Mouse (Mus musculus) adrenal gland, adult (tissue): ENCODE measurements around the gene Rnasek.
A peak's percentile ranks its signal among the peaks of the same experiment; 100 is the strongest.

Source experiments
- DNase-seq, 2 experiments: peaks; one replicate each; pipeline ENCODE4 v3.0.0; 2022 to 2023; ENCODE audit warnings: low spot score in 1 of 2; ENCODE audit not compliant: inconsistent age in 2 of 2

Gene Rnasek

GRCm38 (mm10) chr11:70218741-70219470 lies 20.7 kb downstream of the Rnasek start:
- peak; percentile 55 to 78 for DNase-seq

- DNase-seq, result peak in 1 of 2 experiments; percentile 35
Observed at GRCm38 (mm10) chr11:70218039-70218438, 21.6 kb downstream of the Rnasek start.

GRCm38 (mm10) chr11:70216103-70216502 lies 23.5 kb downstream of the Rnasek start:
- peak in 1 of 2 experiments; percentile 19 for DNase-seq

GRCm38 (mm10) chr11:70215301-70215700 lies 24.3 kb downstream of the Rnasek start:
- DNase-seq, result peak in 1 of 2 experiments; percentile 49

- DNase-seq, result no peak
Observed at GRCm38 (mm10) chr11:70214856-70215209, 24.8 kb downstream of the Rnasek start.

- peak; percentile 52 to 78 for DNase-seq
Observed at GRCm38 (mm10) chr11:70214191-70214855, 25.3 kb downstream of the Rnasek start.

- no peak for DNase-seq
Observed at GRCm38 (mm10) chr11:70213736-70214135, 25.9 kb downstream of the Rnasek start.

- peak; percentile 62 to 90 for DNase-seq
Observed at GRCm38 (mm10) chr11:70212896-70213295, 26.7 kb downstream of the Rnasek start.

- DNase-seq, result no peak
Observed at GRCm38 (mm10) chr11:70212423-70212822, 27.2 kb downstream of the Rnasek start, which contains the start of gene Slc16a11. Slc16a11 (plus strand) TSS chr11:70212752.

GRCm38 (mm10) chr11:70211972-70212371 lies 27.7 kb downstream of the Rnasek start:
- no peak for DNase-seq

GRCm38 (mm10) chr11:70210681-70211080 lies 29.0 kb downstream of the Rnasek start:
- DNase-seq, result no peak

- DNase-seq, result no peak
Observed at GRCm38 (mm10) chr11:70208778-70209388, 30.8 kb downstream of the Rnasek start.

- DNase-seq, result no peak
Observed at GRCm38 (mm10) chr11:70207283-70207682, 32.4 kb downstream of the Rnasek start.

GRCm38 (mm10) chr11:70206801-70207200 lies 32.8 kb downstream of the Rnasek start:
- DNase-seq, result no peak

- DNase-seq, result peak; percentile 80 to 93
Observed at GRCm38 (mm10) chr11:70201691-70202090, 38.0 kb downstream of the Rnasek start.

- no peak for DNase-seq
Observed at GRCm38 (mm10) chr11:70200036-70200608, 39.5 kb downstream of the Rnasek start.

GRCm38 (mm10) chr11:70199107-70199506 lies 40.5 kb downstream of the Rnasek start:
- DNase-seq, result no peak

- DNase-seq, result no peak
Observed at GRCm38 (mm10) chr11:70198332-70198731, 41.3 kb downstream of the Rnasek start.

GRCm38 (mm10) chr11:70193354-70194285 lies 46.0 kb downstream of the Rnasek start:
- no peak for DNase-seq

- DNase-seq, result no peak
Observed at GRCm38 (mm10) chr11:70192157-70192556, 47.5 kb downstream of the Rnasek start.

GRCm38 (mm10) chr11:70191188-70191587 lies 48.5 kb downstream of the Rnasek start:
- DNase-seq, result no peak
